Mouse (Mus musculus) cerebellum, postnatal 10 days (tissue): Measurements from ENCODE around the gene Tnip1.

ENCODE experiments used
- DNase-seq, 2 experiments: peaks; one replicate each; pipeline ENCODE4 v3.0.0; 2021; ENCODE audit warnings: mixed read lengths in 2 of 2

Tnip1 gene

DNA sequence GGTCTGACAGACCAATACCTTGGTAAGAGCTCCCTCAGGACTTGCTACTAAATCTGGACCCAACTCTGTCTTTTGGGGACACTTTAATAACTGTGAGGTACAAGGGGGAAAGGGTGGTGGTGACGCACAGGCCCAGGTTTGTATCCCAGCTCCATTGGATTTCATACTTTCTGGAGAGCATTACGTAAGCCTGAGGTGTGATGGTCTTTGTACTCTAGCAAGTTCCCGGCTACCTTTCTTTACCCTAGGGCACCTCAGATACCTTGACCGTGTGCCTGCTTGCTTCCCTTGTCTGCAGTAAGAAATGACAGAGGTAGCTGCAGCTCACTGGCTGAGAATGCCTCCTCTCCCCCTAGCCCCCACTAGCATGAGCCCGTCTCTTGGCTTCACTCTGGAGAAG lies 55.5 kb downstream of the Tnip1 start:
- DNase-seq, result no peak

DNA sequence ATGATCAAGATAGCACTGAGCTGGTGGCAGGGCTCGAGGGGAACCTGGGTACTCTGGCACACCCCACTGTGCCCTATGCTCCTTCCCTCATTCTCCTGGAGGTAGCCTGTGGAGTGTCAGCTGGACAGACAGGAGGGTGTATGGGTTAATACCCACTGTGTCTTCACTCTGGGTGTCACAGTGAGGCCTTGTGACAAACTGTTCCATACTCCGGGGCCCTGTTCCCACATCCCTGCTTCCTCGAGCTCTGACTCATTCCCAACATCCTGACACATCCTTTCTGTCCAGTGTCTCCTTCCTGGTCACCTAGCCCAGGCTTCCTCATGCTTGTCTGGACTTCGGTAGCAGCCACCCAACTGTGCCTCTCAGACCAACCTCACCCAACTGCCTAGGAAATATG lies 56.3 kb downstream of the Tnip1 start:
- no peak for DNase-seq

GRCm38 (mm10) chr11:54905931-54906330 lies 56.8 kb downstream of the Tnip1 start:
- DNase-seq, result no peak

GRCm38 (mm10) chr11:54905086-54905485 lies 57.6 kb downstream of the Tnip1 start:
- DNase-seq, result no peak

DNA sequence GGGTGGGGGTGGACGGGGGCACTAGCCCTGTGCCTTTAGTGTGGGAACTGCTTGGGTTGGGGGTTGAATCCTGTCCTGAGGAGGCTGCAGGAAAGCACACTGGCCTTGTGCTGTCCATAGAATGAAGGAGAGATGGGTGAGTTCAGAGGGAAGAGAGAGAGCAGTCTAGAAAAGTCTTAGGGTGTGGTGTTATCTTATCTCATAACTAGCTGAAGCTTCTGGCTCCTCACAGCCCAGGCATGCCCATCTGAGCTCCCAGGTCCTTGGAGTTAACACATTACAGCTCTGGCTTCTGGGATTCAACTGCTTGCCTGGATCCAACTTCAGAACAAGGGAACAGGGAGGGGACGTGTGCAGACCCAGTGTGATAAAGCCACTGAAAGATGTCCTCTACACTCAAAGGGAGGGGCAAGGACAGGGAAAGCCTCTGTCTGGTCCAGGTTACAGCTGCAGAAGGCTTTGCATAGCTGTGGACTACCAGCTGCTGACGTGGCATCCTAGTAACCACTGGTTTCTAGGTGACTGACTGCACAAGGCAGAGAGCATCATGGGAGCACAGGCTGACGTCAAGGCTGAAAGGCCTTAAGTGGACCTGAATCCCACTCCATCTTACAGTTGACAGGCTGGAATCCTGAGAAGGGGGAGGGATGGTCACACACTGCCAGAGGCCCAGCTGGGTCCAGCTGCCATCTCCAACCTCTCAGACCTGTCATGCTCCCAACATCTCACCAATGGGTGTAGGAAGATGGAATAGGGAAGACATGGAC lies 58.6 kb downstream of the Tnip1 start:
- DNase-seq, result no peak

DNA sequence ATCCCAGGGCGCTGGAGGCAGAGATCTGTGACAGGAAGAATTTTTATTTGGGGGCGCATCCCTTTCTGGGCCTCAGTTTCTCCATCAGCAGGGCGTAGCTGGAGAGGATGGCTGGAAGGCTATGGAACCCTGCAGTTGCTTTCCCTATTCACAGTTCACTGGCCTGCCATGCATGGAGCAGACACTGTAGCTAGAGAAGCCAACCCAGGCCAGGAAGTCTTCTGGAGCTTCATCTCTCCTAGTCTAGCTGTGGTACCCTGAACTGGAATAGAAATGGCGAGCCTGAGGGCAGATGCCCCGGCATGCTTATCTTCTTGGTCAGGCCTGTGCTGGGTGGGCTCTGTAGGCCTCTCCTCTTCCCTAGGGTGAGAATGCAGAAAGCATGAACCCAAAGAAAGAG lies 59.4 kb downstream of the Tnip1 start:
- no peak for DNase-seq

GRCm38 (mm10) chr11:54902333-54903323 lies 60.1 kb downstream of the Tnip1 start, which contains the start of gene Gpx3:
Gene Gpx3 (plus strand): TSS chr11:54902453.
- DNase-seq, result peak; percentile 85

GRCm38 (mm10) chr11:54899657-54900056 lies 63.1 kb downstream of the Tnip1 start:
- no peak for DNase-seq

- no peak for DNase-seq
These were observed 65.2 kb downstream of the Tnip1 start for GRCm38 (mm10) chr11:54897470-54897869.

- peak; percentile 71 to 78 for DNase-seq
These were observed 66.1 kb downstream of the Tnip1 start for GRCm38 (mm10) chr11:54896646-54897045.

DNA sequence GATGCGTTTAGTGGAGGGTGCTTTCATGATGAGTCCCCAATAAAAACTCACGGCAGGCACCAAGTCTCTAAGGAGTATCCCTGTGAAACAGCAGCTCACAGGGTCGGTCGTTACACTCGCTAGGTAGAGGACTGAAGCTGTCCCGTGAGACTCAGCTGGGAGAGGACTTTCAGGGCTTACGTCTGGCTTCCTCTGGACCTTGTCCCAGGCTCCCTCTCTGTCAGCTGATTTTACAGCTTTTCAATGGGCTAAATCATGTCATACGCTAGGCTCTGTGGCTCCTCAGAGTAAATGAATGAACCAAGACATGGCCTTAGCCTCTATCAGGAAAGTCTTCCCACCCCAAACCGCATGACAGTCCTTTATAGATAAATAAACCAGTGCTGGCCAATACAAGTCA lies 68.1 kb downstream of the Tnip1 start:
- DNase-seq, result no peak

- no peak for DNase-seq
These were observed 70.6 kb downstream of the Tnip1 start for GRCm38 (mm10) chr11:54892091-54892490.

DNA sequence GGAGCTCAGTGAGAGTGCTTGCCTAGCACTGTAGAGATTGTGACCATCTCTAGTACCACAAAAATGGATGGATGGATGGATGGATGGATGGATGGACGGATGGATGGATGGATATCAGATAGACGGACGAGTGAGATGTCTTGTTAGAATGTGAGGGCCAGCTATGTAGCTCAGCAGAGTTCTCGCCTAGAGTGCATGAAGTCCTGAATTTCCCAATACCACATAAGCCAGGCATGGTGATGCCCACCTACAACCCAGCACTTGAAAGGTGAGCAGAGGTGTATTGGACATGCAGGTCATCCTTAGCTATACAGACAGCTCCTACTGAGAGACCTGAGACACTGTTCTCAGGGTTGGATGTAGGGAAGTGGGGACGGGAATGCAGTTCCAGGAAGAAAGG lies 71.4 kb downstream of the Tnip1 start:
- no peak for DNase-seq

GRCm38 (mm10) chr11:54887927-54888326 lies 74.8 kb downstream of the Tnip1 start:
- DNase-seq, result no peak

- no peak for DNase-seq
These were observed 77.3 kb downstream of the Tnip1 start for GRCm38 (mm10) chr11:54885406-54885805.

GRCm38 (mm10) chr11:54884937-54885336 lies 77.8 kb downstream of the Tnip1 start:
- DNase-seq, result peak in 1 of 2 experiments; percentile 22

GRCm38 (mm10) chr11:54884197-54884828 lies 78.4 kb downstream of the Tnip1 start:
- DNase-seq, result no peak

- DNase-seq, result no peak
These were observed 80.0 kb downstream of the Tnip1 start for GRCm38 (mm10) chr11:54882671-54883070.

GRCm38 (mm10) chr11:54881051-54881474 lies 81.7 kb downstream of the Tnip1 start:
- no peak for DNase-seq

GRCm38 (mm10) chr11:54879922-54880321 lies 82.8 kb downstream of the Tnip1 start:
- no peak for DNase-seq

DNA sequence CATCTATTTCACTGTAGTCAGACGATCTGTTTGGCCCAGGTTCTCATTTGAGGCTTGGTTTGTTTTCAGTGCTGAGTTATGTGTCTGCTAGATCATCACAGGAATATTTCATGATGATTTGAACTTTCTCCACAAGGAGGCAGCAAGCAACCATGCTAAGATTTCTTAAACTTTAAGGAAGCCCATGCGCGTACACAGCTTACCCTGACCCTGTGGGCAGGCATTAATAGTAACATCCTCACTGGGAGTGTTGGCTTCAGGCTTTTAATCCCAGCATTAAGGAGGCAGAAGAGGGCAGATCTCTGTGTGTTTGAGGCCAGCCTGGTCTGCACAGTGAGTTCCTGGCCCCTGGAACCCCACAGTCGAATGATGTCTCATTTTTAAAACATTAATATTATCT lies 83.3 kb downstream of the Tnip1 start:
- DNase-seq, result peak; percentile 73 to 79

DNA sequence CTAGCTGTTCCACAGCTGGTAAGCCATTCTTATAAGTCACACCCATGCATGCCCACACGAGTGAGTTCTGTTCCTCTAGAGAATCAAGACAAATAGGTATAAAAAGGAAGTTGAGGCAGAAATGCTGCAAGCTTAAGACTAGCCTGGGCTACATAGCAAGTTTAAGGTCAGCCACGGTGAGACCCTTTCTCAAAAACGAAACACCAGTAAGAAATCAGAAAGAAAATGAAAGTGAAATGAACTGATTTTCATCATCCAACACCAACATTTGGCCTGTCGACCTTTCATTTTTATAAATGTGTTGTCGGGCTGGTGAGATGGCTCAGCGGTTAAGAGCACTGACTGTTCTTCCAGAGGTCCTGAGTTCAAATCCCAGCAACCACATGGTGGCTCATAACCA lies 83.8 kb downstream of the Tnip1 start:
- no peak for DNase-seq

- DNase-seq, result no peak
These were observed 86.7 kb downstream of the Tnip1 start for GRCm38 (mm10) chr11:54876031-54876430.
